Mouse (Mus musculus) E14TG2a.4 (cell line): ENCODE results near the gene Atl3.

Source experiments
- CTCF ChIP-seq: conservative IDR thresholded peaks from 2 replicates; pipeline ENCODE4 v1.5.1; 2014; ENCODE audit warnings: low read length
- POU5F1 ChIP-seq: IDR thresholded peaks from 2 replicates; pipeline ENCODE4 v1.6.1; 2014; ENCODE audit warnings: low read length, borderline replicate concordance

DNA sequence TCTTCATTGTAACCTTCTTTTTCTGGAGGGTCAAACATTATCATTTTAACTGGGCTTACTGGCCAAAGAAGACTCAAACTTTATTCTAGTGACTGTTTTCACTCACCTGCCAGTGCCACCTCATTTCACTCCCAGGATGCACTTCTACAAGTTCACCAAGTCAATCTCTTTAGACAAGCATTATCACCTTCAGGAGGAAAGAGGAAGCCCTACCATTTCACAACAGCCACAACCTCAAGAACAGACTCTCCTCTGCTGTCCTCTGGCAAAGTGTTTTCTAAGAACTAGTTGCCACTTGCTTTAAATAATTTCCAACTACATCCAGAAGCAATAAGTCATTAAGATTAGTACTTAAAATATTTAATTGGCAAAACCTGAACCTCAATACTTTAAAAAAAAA lies 25.9 kb upstream of the Atl3 start:
- TF ChIP-seq POU5F1: no peak
- no peak for TF ChIP-seq CTCF
